Mouse (Mus musculus): ENCODE data around the gene Ccdc92b. TPM values are rescaled to one million over a fixed set of nuclear protein-coding genes. Genes with fewer than 3 reads are reported as not detected.

Ccdc92b gene
- polyA plus RNA-seq, 1 experiment from 2014 or later: 3.6 TPM

GRCm38 (mm10) chr11:74671839-74672238 is 52.4 kb downstream of the Ccdc92b start:
- no peak overlapping the region for H3K27ac ChIP-seq (replicated peaks)
- H3K4me1 ChIP-seq: no peaks in the 10 kb centered on the region
- H3K9me3 ChIP-seq (replicated peaks): no peaks in the 10 kb centered on the region
- no peak overlapping the region for H3K4me3 ChIP-seq (replicated peaks)
- H3K27me3 ChIP-seq (replicated peaks): no peaks in the 10 kb centered on the region
- H3K36me3 ChIP-seq: peaks cover 53% of the 10 kb centered on the region
- 88% methylated on average over 5 of the region's 5 CpGs for WGBS
- no peak for ATAC-seq (ENCODE audit: low FRiP score)
- H3K4me2 ChIP-seq: no peak overlapping the region
- H3K9ac ChIP-seq (replicated peaks): no peak overlapping the region

- 90% methylated on average over 6 of the region's 6 CpGs for WGBS
- no peaks in the 10 kb centered on the region for H3K4me1 ChIP-seq
- H3K9me3 ChIP-seq (replicated peaks): no peaks in the 10 kb centered on the region
- no peak overlapping the region for H3K4me2 ChIP-seq
- ATAC-seq (ENCODE audit: low FRiP score): no peak
- H3K4me3 ChIP-seq (replicated peaks): no peak overlapping the region
- no peak overlapping the region for H3K9ac ChIP-seq (replicated peaks)
- no peaks in the 10 kb centered on the region for H3K27me3 ChIP-seq (replicated peaks)
- H3K36me3 ChIP-seq: peaks cover 47% of the 10 kb centered on the region
- H3K27ac ChIP-seq (replicated peaks): no peak overlapping the region
These were observed 53.6 kb downstream of the Ccdc92b start for GRCm38 (mm10) chr11:74672901-74673513.

- Histone ChIP-seq H3K9me3 (replicated peaks) (no peaks in the 10 kb centered on the region), H3K9ac (replicated peaks) (no peak overlapping the region), H3K27ac (replicated peaks) (no peak overlapping the region), H3K4me1 (no peaks in the 10 kb centered on the region), H3K36me3 (peaks cover 47% of the 10 kb centered on the region), H3K27me3 (replicated peaks) (no peaks in the 10 kb centered on the region), H3K4me3 (replicated peaks) (no peak overlapping the region), H3K4me2 (no peak overlapping the region)
- 90% methylated on average over 1 of the region's 1 CpGs for WGBS
- no peak for ATAC-seq (ENCODE audit: low FRiP score)
These were observed 54.2 kb downstream of the Ccdc92b start for GRCm38 (mm10) chr11:74673561-74673960.

DNA sequence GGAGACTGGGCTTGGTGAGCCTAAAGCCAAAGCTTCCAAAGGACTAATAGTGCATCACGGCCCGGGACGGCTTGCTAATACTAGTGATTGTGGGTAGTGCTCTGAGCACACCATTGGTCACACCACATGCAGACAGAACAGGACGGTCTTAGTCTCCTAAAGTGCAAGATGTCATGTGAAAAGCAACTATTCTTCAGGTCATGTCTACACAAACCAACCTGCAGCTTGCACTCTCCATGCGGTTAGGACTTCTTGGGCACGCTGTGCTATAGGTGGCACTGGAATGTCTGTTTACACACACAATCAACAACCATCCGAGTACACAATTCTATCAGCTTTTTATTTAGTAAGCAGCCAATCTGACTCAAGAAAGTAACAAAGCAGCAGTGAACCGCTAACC is 55.3 kb downstream of the Ccdc92b start:
- Histone ChIP-seq H3K9ac (replicated peaks) (no peak overlapping the region), H3K4me1 (no peaks in the 10 kb centered on the region), H3K27me3 (replicated peaks) (no peaks in the 10 kb centered on the region), H3K4me2 (no peak overlapping the region), H3K9me3 (replicated peaks) (no peaks in the 10 kb centered on the region), H3K36me3 (peaks cover 47% of the 10 kb centered on the region), H3K4me3 (replicated peaks) (no peak overlapping the region), H3K27ac (replicated peaks) (no peak overlapping the region)
- 96% methylated on average over 8 of the region's 8 CpGs for WGBS
- no peak for ATAC-seq (ENCODE audit: low FRiP score)

DNA sequence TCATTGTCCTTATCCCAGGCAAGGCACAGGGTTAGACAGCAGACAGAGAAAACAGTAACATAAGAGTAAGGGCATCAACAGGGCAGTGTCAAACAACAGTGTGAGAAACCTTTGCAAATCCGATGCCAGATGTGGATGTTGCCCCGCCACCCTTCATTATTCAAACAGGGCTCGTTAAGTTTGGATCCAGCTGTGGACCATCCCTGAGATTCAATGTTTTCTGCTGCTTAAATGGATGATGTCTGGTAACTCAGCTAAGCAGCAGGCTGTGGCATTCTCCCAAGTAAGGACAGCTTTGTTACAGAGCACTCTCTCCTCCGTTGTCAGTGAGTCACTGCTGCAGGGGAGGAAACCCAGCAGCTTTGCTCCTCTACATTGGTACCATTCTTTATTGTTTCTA is 55.8 kb downstream of the Ccdc92b start:
- no peaks in the 10 kb centered on the region for H3K27me3 ChIP-seq (replicated peaks)
- no peak overlapping the region for H3K27ac ChIP-seq (replicated peaks)
- no peak overlapping the region for H3K4me2 ChIP-seq
- H3K9me3 ChIP-seq (replicated peaks): no peaks in the 10 kb centered on the region
- 78% methylated on average over 4 of the region's 4 CpGs for WGBS
- H3K4me1 ChIP-seq: no peaks in the 10 kb centered on the region
- H3K36me3 ChIP-seq: peaks cover 48% of the 10 kb centered on the region
- ATAC-seq (ENCODE audit: low FRiP score): no peak
- H3K9ac ChIP-seq (replicated peaks): no peak overlapping the region
- no peak overlapping the region for H3K4me3 ChIP-seq (replicated peaks)

Other genes with a start within 250 kb of the Ccdc92b start
- gene Rap1gap2, start 8.7 kb upstream of the Ccdc92b start, polyA plus RNA-seq (2015; fragmentation: Nextera tagmentation; extraction: Ambion mirVana): 13.1 and 13.7 TPM in 2 replicates
- 18.9 and 22.4 TPM in 2 replicates for gene Cluh, start 29.9 kb downstream of the Ccdc92b start, polyA plus RNA-seq (2015; fragmentation: Nextera tagmentation; extraction: Ambion mirVana)
- gene Pafah1b1, start 105.1 kb downstream of the Ccdc92b start, polyA plus RNA-seq (2015; fragmentation: Nextera tagmentation; extraction: Ambion mirVana): 54.9 and 55.3 TPM in 2 replicates
- gene Mettl16, start 151.2 kb downstream of the Ccdc92b start, polyA plus RNA-seq (2015; fragmentation: Nextera tagmentation; extraction: Ambion mirVana): 45.5 and 53.7 TPM in 2 replicates
- 7.0 and 7.3 TPM in 2 replicates for gene Mnt, start 211.3 kb downstream of the Ccdc92b start, polyA plus RNA-seq (2015; fragmentation: Nextera tagmentation; extraction: Ambion mirVana)

Measured in neural tube, embryonic 15.5 days (tissue).